Mouse (Mus musculus): ENCODE data around the gene Mief2. TPM values are rescaled to one million over a fixed set of nuclear protein-coding genes. Genes with fewer than 3 reads are reported as not detected.
A peak's percentile ranks its signal among the peaks of the same experiment; 100 is the strongest.

Mief2 gene
- polyA plus RNA-seq, 1 experiment from 2014 or later = 13.2 TPM

Small RNA genes lying within 50 kb of the gene (microRNA-seq; reads per million reads assigned to microRNA genes)
- gene Mir5100 = 2.0 reads per million, percentile 7 among the genes with 10 or more reads in this experiment

Other genes with a start within 250 kb of the Mief2 start
- gene Alkbh5, start 192.0 kb upstream of the Mief2 start, polyA plus RNA-seq (2015; fragmentation: Nextera tagmentation; extraction: Ambion mirVana) = 26.3 and 26.7 TPM in 2 replicates
- gene Llgl1, start 28.7 kb upstream of the Mief2 start, polyA plus RNA-seq (2015; fragmentation: Nextera tagmentation; extraction: Ambion mirVana) = 43.2 and 46.7 TPM in 2 replicates
- 87.7 and 97.6 TPM in 2 replicates for gene Flii, start 1.1 kb upstream of the Mief2 start, polyA plus RNA-seq (2015; fragmentation: Nextera tagmentation; extraction: Ambion mirVana)
- gene Top3a, start 49.0 kb downstream of the Mief2 start, polyA plus RNA-seq (2015; fragmentation: Nextera tagmentation; extraction: Ambion mirVana) = 13.0 and 13.8 TPM in 2 replicates
- gene Smcr8, start 49.1 kb downstream of the Mief2 start, polyA plus RNA-seq (2015; fragmentation: Nextera tagmentation; extraction: Ambion mirVana) = 5.6 and 6.1 TPM in 2 replicates
- 68.3 and 69.8 TPM in 2 replicates for gene Shmt1, start 83.3 kb downstream of the Mief2 start, polyA plus RNA-seq (2015; fragmentation: Nextera tagmentation; extraction: Ambion mirVana)
- 42.8 and 43.6 TPM in 2 replicates for gene Dhrs7b, start 102.2 kb downstream of the Mief2 start, polyA plus RNA-seq (2015; fragmentation: Nextera tagmentation; extraction: Ambion mirVana)
- gene Tmem11, start 150.9 kb downstream of the Mief2 start, polyA plus RNA-seq (2015; fragmentation: Nextera tagmentation; extraction: Ambion mirVana) = 58.7 and 60.1 TPM in 2 replicates
- gene Natd1, start 186.4 kb downstream of the Mief2 start, polyA plus RNA-seq (2015; fragmentation: Nextera tagmentation; extraction: Ambion mirVana) = 11.0 and 13.8 TPM in 2 replicates
- 119 and 132 TPM in 2 replicates for gene Map2k3, start 203.6 kb downstream of the Mief2 start, polyA plus RNA-seq (2015; fragmentation: Nextera tagmentation; extraction: Ambion mirVana)

Measured in stomach, embryonic 16.5 days (tissue).